Mouse (Mus musculus): Measurements from ENCODE around the gene Lrmp.

- no peak for TF ChIP-seq POLR2A (IDR thresholded peaks at IDR 0.05; ENCODE audit: borderline replicate concordance, insufficient read depth, low read length)
- TF ChIP-seq CTCF (IDR thresholded peaks at IDR 0.05; ENCODE audit: borderline replicate concordance, insufficient read depth, low read depth, low read length): no peak
Measured at GRCm38 (mm10) chr6:145140706-145141105, 25.3 kb downstream of the Lrmp start.
